Mouse (Mus musculus) lung, postnatal 0 days (tissue): ENCODE measurements at regions not wholly inside any gene's neighbourhood (a gene's known extent, or its start where the extent isn't known, plus 50 kb on each side); places are given as distances from the start of the nearest gene placed in this dataset.

Experiments
- CTCF ChIP-seq: IDR thresholded peaks from 2 replicates; pipeline ENCODE4 v1.5.1; 2016; ENCODE audit warnings: antibody characterized with exemption, mild to moderate bottlenecking
- EP300 ChIP-seq: IDR thresholded peaks from 2 replicates; pipeline ENCODE4 v1.6.1; 2016; ENCODE audit warnings: antibody characterized with exemption, mild to moderate bottlenecking, control low read depth

GRCm38 (mm10) chr12:44726767-44727166 lies 347.7 kb downstream of the Stxbp6 start:
- TF ChIP-seq CTCF: peak; percentile 11; the same call in 1 of the 2 replicates
- no peak for TF ChIP-seq EP300
